Mouse (Mus musculus): ENCODE results near the gene Tnfaip8l1. TPM values are rescaled to one million over a fixed set of nuclear protein-coding genes. Genes with fewer than 3 reads are reported as not detected.

The Tnfaip8l1 gene
- total RNA-seq (2023), result 13.9 TPM

DNA sequence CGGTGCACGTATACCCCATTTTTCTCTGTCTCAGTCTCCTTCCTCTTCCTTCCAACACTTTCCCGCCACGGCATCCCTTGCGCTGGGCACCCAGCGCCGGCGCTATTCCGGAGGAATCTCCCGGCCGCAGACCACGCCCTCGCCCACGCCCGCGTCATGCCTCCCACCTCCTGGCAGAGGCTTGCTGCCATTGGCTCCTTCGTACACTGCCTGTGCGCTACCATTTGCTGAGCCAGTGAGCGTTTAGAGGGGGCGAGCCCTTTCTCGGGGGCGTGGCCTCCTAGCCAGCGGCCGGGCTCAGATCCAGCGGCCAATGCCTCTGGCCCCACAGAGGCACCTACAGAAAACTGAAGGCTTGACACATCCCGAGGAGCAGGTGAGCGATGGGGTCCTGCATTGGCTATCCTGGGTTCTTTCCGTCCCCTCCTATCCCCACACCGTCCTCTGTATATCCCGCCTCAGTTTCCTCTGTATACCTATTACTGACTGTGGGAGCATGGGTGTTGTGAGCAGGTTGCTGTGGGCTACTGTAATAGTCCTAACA, at the start of gene Tnfaip8l1:
TSS of gene Tnfaip8l1 (plus strand) at position 247 of the 544 bp plus-strand sequence.

DNA sequence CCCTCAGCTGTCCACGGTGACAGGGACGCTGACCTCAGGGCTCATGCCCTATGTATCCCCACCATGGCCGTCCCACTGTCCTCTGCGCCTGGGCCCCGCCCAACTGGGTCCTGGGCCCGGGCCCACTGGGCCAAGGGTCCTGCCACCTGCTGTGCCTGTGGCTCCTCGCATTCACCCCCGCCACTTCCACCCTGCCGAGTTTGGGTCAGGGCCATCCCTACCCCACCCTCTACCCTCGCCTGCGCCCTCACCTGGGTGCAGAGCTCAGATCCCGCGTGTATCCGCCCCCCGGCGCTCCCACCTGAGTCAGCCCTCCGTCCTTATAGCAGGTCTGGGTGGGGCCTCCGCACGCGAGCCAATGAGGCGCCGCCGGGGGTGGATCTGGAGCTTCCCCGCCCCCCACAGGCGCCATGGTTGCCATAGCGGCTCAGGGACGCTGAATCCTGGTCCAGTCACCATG, 45.0 kb upstream of the Tnfaip8l1 start, which contains the start of gene Plin5:
TSS of gene Plin5 (minus strand) at position 346 of the 460 bp plus-strand sequence.

DNA sequence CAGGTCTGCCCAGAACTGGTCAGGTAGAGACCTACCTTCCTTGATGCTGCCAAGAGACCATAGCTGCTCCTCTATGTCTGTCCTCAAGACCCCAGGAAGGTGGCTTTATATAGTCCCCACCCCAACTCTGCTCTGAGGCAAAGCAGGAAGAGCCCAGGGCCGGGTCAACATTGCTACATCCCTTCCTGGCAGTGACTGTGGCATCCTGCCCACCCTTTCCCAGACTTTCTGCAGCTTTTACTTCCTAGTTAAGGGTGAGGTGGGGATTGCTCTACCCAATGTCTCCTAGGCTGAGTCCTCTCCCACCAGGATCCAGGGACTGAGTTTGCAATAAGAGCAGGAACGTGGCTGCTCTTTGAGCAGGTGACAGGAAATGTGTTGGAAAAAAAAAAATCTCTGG, 40.5 kb upstream of the Tnfaip8l1 start, which contains the start of gene Lrg1:
TSS of gene Lrg1 (minus strand) at position 176 of the 400 bp plus-strand sequence.

DNA sequence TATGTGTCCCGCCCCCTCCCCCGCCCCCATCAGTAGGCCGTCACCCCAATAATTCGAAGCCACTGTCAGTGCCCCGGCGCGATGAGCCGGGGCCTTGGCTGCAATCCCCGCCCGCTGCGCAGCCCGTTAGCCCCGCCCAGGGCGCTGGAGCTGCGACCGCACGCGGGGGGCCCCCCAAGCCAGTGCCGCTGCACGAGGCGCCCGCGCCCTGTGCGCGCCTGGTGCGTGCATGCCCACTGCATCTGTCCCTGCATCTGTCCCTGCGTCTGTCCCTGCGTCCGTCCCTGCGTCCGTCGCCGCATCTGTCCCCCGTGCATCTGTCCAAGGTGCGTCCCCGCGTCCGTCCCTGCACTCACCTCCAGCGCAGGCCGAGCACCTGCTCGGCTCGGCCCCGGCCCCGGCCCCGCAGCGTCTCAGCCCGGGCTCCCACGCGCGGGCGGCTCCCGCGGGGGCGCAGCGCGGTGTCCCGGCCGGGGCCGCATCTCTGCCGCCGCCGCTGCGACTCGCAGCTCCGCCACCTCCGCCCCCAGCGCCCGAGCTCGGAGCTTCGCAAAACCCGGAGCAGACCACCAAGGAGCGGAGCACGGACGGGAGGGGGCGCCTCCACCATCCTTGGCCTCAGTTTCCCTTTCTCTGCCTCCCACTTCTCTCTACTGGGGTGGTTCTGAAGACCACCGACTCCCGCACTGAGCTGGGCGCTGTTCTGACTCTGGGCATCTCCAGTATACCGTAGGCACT, 22.2 kb upstream of the Tnfaip8l1 start, which contains the start of gene Sema6b:
TSS of gene Sema6b (minus strand) at position 486 of the 738 bp plus-strand sequence.

DNA sequence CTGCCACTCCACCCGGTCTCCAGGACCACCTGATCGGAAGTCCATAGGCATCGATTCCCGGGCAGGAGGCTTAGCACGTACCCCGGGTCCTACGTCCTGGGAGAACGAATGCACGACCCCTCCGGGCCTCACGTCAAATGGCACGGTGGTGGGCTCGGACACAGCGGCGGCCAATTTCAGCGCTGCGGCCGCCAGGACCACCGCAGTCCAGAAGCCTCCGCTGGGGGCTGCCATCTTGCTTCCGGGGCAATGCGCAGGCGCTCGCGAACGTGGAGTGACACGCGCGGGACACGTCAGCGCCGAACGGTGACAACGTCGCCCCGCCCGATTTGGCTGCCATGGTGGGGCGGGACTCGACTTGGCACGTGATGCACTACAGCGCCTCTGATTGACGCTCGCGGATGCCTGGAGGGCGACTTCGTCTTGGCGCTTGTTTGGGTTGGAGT, 21.4 kb downstream of the Tnfaip8l1 start, which contains the start of gene Mydgf:
TSS of gene Mydgf (minus strand) at position 263 of the 446 bp plus-strand sequence.

DNA sequence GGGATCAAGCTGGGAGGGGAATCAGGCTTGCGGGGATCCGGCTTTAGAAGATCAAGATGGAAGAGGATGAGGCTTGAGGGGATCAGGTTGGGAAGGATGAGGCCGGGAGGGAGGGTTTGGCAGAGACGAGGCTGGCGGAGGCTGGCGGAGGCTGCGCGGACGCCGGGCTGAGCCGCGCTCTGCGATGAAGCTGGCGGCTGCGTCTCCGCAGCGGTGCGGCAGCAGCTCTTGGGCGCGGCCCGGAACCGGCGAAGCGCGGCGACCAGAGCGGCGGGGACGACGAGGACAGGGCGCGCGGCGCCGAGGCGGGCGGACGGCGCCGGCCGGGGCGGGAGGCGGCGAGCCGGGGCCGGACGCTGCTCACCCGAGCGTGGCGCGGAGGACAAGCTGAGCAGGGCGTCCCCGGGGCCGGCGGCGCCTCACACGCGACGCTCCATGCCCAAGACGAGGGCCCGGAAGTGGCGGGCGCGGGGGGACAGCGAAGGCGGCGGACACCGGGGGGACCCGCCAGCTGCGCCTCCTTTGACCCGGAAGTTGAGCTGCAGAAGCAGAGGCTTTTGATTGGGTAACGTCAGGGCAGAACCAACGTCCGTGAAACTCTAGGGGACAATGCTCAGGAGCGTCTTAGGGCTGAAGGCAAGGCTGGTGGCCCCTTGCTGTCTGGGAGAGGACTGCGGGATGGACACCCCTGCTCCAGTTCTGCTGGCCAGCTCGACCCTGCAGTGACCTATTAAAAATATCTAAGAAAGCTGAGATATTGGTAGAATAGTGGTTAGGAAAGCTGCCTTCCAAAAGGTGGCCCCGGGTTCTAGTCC, 56.3 kb downstream of the Tnfaip8l1 start, which contains the start of gene Dpp9:
TSS of gene Dpp9 (minus strand) at position 529 of the 815 bp plus-strand sequence.

Other genes with a start within 250 kb of the Tnfaip8l1 start
- 6.4 TPM for gene Zfp119b, start 213.0 kb upstream of the Tnfaip8l1 start, total RNA-seq (2023)
- 0.77 TPM for gene Ebi3, start 209.8 kb upstream of the Tnfaip8l1 start, total RNA-seq (2023)
- gene Yju2, start 203.4 kb upstream of the Tnfaip8l1 start, total RNA-seq (2023), result 40.8 TPM
- gene Shd, start 192.0 kb upstream of the Tnfaip8l1 start, total RNA-seq (2023), result 3.2 TPM
- gene Fsd1, start 176.0 kb upstream of the Tnfaip8l1 start, total RNA-seq (2023), result not detected
- 0.67 TPM for gene Stap2, start 156.9 kb upstream of the Tnfaip8l1 start, total RNA-seq (2023)
- gene Mpnd, start 156.8 kb upstream of the Tnfaip8l1 start, total RNA-seq (2023), result 63.8 TPM
- 125 TPM for gene Sh3gl1, start 125.8 kb upstream of the Tnfaip8l1 start, total RNA-seq (2023)
- gene Chaf1a, start 122.0 kb upstream of the Tnfaip8l1 start, total RNA-seq (2023), result 1.4 TPM
- 63.8 TPM for gene Ubxn6, start 87.4 kb upstream of the Tnfaip8l1 start, total RNA-seq (2023)
- gene Hdgfl2, start 82.8 kb upstream of the Tnfaip8l1 start, total RNA-seq (2023), result 109 TPM
- gene Plin4, start 52.7 kb upstream of the Tnfaip8l1 start, total RNA-seq (2023), result not detected
- not detected for gene Plin5, start 44.9 kb upstream of the Tnfaip8l1 start, total RNA-seq (2023)
- 0.37 TPM for gene Lrg1, start 40.5 kb upstream of the Tnfaip8l1 start, total RNA-seq (2023)
- gene Sema6b, start 22.1 kb upstream of the Tnfaip8l1 start, total RNA-seq (2023), result 0.15 TPM
- 52.7 TPM for gene Mydgf, start 21.4 kb downstream of the Tnfaip8l1 start, total RNA-seq (2023)
- gene Dpp9, start 56.4 kb downstream of the Tnfaip8l1 start, total RNA-seq (2023), result 54.6 TPM
- 20.9 TPM for gene Fem1a, start 94.3 kb downstream of the Tnfaip8l1 start, total RNA-seq (2023)
- gene Ticam1, start 114.3 kb downstream of the Tnfaip8l1 start, total RNA-seq (2023), result 11.1 TPM
- gene Plin3, start 130.4 kb downstream of the Tnfaip8l1 start, total RNA-seq (2023), result 22.9 TPM
- gene Arrdc5, start 137.8 kb downstream of the Tnfaip8l1 start, total RNA-seq (2023), result not detected
- 6.6 TPM for gene Uhrf1, start 140.8 kb downstream of the Tnfaip8l1 start, total RNA-seq (2023)
- gene Kdm4b, start 163.6 kb downstream of the Tnfaip8l1 start, total RNA-seq (2023), result 74.3 TPM

All from CD8-positive naive resting alpha-beta T cell, adult 57 days (primary cell).